Mouse (Mus musculus): Measurements from ENCODE around the gene Mrps26.
"Not testable (repeated sequence)": the region's sequence is repeated elsewhere in the genome, so short reads cannot be mapped to it uniquely, and the experiment has no call there.

Gene Mrps26

GRCm38 (mm10) chr2:130575873-130576272 is 12.3 kb downstream of the Mrps26 start, which contains the start of gene Oxt:
Gene Oxt, plus strand, starts transcription at chr2:130576173.
- DNase-seq (ENCODE audit: low read depth, low spot score): no peak

DNA sequence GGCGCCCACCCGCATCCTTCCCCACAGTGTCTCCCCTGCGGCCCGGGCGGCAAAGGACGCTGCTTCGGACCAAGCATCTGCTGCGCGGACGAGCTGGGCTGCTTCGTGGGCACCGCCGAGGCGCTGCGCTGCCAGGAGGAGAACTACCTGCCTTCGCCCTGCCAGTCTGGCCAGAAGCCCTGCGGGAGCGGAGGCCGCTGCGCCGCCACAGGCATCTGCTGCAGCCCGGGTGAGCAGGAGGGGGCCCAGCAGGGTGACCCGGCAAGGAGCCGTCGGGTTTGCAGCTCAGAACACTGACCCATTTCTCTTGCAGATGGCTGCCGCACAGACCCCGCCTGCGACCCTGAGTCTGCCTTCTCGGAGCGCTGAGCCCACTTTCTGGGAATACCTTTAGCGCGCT is 13.0 kb downstream of the Mrps26 start:
- DNase-seq (ENCODE audit: low read depth, low spot score): not testable (repeated sequence)

DNA sequence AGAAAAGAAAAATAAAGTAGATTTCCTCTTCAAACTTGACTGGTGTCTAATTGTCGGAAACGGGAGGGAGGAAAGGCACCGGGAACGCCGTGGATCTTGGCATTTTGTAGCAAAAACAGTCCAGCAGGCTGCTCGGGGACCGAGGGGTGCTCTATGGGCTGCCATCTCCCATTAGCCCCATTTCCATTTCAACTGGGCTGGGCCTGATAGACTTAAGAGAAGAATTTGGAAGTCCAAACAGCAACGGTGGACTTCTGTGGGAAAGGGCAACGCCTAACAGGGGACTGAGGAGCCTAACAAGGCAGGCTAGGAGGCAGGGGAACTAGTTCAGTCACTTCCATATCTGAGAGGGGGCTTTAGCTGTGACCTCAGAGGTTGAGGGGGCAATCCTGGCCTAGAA is 13.5 kb downstream of the Mrps26 start:
- no peak for DNase-seq (ENCODE audit: low read depth, low spot score)

- no peak for DNase-seq (ENCODE audit: low read depth, low spot score)
Observed at GRCm38 (mm10) chr2:130577632-130578031, 14.1 kb downstream of the Mrps26 start.

- DNase-seq (ENCODE audit: low read depth, low spot score): no peak
Observed at GRCm38 (mm10) chr2:130578148-130578547, 14.6 kb downstream of the Mrps26 start.

DNA sequence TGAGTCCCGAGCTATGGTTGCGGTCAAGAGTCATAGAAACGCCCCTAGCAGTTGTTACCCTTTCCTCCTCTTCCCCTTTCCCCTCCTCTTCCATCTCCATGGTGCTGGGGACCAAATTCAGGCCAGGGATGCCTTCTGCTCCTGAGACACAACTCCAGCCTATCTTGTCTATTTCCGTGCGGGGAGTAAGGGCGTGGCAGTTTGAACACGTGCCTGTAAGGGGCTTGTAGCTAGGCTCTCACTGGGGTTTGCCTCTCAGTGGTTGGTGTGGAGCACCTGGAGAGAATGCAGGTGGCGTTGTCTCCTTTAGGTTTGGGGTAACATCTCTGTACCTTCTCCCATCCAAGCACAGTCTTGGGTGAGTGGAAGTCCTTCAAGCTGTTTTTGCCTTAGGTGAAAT is 16.2 kb downstream of the Mrps26 start:
- DNase-seq (ENCODE audit: low read depth, low spot score): no peak

DNA sequence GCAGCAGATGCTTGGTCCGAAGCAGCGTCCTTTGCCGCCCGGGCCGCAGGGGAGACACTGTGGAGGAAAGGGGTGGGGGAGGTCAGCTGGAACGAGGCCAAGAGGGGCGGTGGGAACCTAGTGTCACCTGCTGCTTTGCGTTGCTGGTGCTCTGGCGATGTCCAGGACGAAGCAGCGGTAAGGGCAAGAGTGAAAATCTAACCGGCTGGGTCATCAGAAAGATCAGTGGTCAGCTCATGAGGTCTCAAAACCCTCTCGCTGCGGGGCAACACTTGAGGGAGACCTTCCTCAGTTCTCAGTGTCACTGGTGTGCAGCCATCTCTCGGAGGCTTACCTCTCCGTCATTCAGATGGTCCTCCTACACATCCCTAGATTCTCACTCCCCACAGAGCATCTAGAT is 17.7 kb downstream of the Mrps26 start:
- DNase-seq (ENCODE audit: low read depth, low spot score): no peak

DNA sequence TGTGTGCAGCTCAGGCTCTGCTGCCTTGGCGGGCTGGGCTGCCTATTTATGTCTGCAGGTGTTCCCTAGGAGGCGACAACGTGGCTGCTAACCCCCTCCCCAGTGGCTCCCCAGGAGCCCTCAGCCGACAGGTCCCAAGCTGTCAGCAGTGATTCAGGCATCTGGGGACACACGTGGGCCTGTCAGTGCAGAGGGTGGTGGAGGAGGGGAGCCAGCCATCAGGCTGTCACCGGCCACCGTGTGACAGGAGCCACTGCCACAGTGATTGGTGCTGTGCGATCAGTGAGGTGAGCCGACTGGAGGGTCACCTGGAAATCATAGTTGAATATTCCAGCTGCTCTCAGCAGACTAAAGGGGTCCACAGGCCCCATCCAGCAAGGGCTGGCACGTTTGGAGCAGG is 19.0 kb downstream of the Mrps26 start, which contains the start of gene Avp:
Gene Avp (minus strand): TSS at position 3 of the 400 bp plus-strand sequence.
- no peak for DNase-seq (ENCODE audit: low read depth, low spot score)

DNA sequence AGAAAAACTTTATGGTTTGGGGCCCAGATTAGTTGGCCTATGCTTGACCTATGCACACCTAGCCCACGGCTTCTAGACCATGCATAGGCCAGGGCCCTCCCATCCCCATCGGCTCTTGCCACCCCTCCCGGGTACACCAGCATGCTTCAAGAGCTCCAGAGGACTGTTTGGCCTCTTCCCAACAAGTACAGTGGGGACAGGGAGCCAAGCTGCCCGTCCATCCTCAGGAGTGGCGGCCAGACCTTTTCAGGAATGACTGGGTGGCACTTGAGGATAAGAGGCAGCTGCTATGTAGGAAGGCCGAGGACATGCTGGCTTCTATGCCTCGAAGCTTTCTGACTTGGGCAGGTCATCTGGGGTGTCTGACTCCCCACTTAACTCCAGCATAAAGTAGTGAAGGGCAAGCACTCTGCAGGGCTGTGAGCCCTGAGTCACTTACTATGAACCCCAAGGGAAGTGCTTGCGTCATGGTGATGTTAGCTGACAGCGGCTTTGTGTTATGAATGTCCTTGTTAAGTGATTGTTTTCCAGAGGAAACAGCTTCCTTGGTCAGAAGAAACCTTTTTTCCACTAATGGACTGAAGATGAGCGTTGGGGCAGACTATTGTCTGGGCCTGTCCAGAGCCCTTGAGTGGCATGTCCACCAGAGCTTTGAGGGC is 20.5 kb downstream of the Mrps26 start:
- no peak for DNase-seq (ENCODE audit: low read depth, low spot score)

DNA sequence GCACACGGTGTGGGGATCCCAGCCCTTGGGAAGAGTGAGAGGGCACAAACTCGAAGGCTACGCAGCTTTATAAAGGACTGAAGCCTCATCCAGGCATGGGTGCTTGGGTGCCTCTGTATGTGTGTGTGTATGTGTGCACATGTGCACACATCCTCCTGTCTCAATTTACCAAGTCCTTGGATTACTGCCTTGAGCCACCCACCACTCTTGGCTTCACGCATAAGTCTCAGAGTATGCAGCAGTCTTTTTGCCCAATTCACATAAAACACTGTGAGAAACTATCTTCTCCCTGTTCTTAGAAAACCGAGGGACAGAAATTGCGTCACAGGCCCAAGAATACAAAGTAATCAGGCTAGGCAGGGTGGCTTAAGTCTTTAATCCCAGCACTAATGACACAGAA is 22.5 kb downstream of the Mrps26 start:
- no peak for DNase-seq (ENCODE audit: low read depth, low spot score)

DNA sequence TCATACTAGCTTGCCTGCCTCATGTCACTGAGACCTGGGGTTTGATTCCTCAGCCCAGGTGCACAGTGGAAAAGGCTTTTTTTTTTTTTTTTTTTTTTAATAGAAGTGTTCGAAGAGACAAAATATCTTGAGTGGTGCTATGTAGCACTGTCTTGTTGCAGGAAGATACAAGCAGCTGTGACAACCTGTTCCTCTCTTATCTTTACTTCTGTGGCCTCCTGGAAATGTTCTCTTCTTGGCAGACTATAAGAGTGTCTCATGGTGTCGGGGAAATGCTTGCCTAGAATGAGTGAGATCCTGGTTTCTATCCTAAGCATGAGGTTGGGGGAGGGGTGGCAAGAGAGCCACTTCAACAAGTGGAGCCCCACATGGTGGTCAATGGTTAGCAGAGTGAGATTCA is 24.8 kb downstream of the Mrps26 start:
- DNase-seq (ENCODE audit: low read depth, low spot score): no peak

GRCm38 (mm10) chr2:130589157-130589556 is 25.6 kb downstream of the Mrps26 start:
- DNase-seq (ENCODE audit: low read depth, low spot score): no peak

DNA sequence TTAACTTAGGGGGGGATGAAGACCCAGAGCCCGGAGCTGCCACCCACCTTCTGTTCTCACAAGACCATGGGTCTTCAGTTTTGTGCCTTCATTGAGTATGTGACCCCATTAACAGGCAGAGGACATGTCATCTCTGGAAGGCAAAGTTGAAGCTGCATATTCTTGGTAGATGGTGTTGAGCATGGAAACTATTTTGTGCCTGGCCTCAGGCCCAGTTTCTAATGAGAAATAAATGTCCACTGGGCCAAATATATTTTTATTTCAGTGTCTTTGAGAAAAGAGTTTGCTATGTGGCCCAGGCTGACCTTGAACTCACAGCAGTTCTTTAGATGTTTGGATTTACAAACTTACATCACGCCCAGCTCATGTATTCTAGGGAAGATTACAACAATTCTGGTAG is 26.2 kb downstream of the Mrps26 start:
- DNase-seq (ENCODE audit: low read depth, low spot score): no peak

DNA sequence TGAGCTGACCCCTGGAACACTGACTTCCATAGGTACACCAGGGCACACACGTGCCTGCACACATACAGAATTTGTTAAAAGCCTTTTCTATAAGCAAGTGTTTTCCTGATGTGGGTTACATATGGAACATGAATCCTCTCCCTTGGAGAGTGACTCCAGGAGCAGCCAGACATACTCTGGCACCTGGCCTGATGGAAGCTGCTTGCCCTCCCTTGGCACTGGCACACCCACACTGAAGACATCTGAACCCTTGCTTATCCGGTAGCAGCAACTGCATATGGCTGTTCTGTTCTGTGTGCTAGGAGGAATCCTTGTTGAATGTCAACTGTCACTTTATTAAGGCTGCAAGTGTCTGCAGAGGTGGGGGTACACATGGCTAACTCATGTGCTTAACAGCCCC is 27.5 kb downstream of the Mrps26 start:
- DNase-seq (ENCODE audit: low read depth, low spot score): no peak

GRCm38 (mm10) chr2:130595596-130595995 is 32.1 kb downstream of the Mrps26 start:
- DNase-seq (ENCODE audit: low read depth, low spot score): no peak

- DNase-seq (ENCODE audit: low read depth, low spot score): peak; percentile 12
Observed at GRCm38 (mm10) chr2:130597601-130598010, 34.1 kb downstream of the Mrps26 start.

GRCm38 (mm10) chr2:130598399-130598798 is 34.9 kb downstream of the Mrps26 start:
- DNase-seq (ENCODE audit: low read depth, low spot score): no peak

- no peak for DNase-seq (ENCODE audit: low read depth, low spot score)
Observed at GRCm38 (mm10) chr2:130602195-130602594, 38.7 kb downstream of the Mrps26 start.

- no peak for DNase-seq (ENCODE audit: low read depth, low spot score)
Observed at GRCm38 (mm10) chr2:130613091-130613490, 49.5 kb downstream of the Mrps26 start.

Measured in brain, embryonic 18.5 days (tissue).